Mouse (Mus musculus): ENCODE data around the gene Gm10197.
"Not testable (repeated sequence)": the region's sequence is repeated elsewhere in the genome, so short reads cannot be mapped to it uniquely, and the experiment has no call there.

GRCm38 (mm10) chr19:53394956-53395355 is 23.4 kb upstream of the Gm10197 start:
- TF ChIP-seq CTCF (IDR thresholded peaks at IDR 0.05; ENCODE audit: low read depth, low read length); POLR2A (IDR thresholded peaks at IDR 0.05; ENCODE audit: borderline replicate concordance, low read depth, low read length): not testable (repeated sequence)

All from bone marrow macrophage, adult 2 months (primary cell).